In genomic region chr6:60741427-60742071, GRCm38 (mm10) we compare ENCODE assay signal across 31 mouse cellular contexts.
DNase-seq lines count a peak whose midpoint lies in the region; ATAC-seq lines count a peak whose summit lies in the region.
"Had no signal": no experiment of that assay in that cellular context is flagged by ENCODE, and none has a peak within 500 bp of the region (broad histone marks: within the 10 kb centered on the region; RNA-seq: fewer than 3 reads in every experiment).

No protein-coding gene starts in this region.

- ATAC-seq in hindbrain, embryonic 15.5 days (ENCODE audit: low FRiP score, low read depth) = peak; percentile 65; the same call in 1 of the 2 replicates
- ATAC-seq in midbrain, embryonic 12.5 days (ENCODE audit: low FRiP score, low read depth) = peak; percentile 60
- ATAC-seq in midbrain, embryonic 14.5 days (ENCODE audit: low FRiP score, low TSS enrichment) = no peak; the same call in 1 of the 2 replicates
- ATAC-seq: intestine, embryonic 15.5 days had no signal

- H3K4me3 ChIP-seq in hindbrain, embryonic 15.5 days = no peak overlapping the region
- H3K4me3 ChIP-seq in hindbrain, embryonic 10.5 days = no peak overlapping the region
- H3K4me3 ChIP-seq in midbrain, embryonic 12.5 days = no peak overlapping the region
- no peak overlapping the region for H3K4me3 ChIP-seq in midbrain, embryonic 14.5 days (replicated peaks; ENCODE audit: low read depth, low read length)
- H3K4me3 ChIP-seq: heart, embryonic 13.5 days; intestine, embryonic 15.5 days; left cerebral cortex, adult 2 months; limb, embryonic 12.5 days; liver, embryonic 15.5 days; myocyte; neural tube, embryonic 12.5 days had no signal

- H3K4me2 ChIP-seq in hindbrain, embryonic 15.5 days = no peak overlapping the region
- H3K4me2 ChIP-seq in midbrain, embryonic 12.5 days (replicated peaks) = no peak overlapping the region
- no peak overlapping the region for H3K4me2 ChIP-seq in midbrain, embryonic 14.5 days (ENCODE audit: low read length)
- H3K4me2 ChIP-seq: heart, embryonic 13.5 days; intestine, embryonic 15.5 days; limb, embryonic 12.5 days; liver, embryonic 15.5 days; lung, embryonic 14.5 days; neural tube, embryonic 12.5 days had no signal

- H3K36me3 ChIP-seq in hindbrain, embryonic 15.5 days = no peaks in the 10 kb centered on the region
- H3K36me3 ChIP-seq in hindbrain, embryonic 10.5 days = no peaks in the 10 kb centered on the region
- H3K36me3 ChIP-seq in midbrain, embryonic 12.5 days = no peaks in the 10 kb centered on the region
- no peaks in the 10 kb centered on the region for H3K36me3 ChIP-seq in midbrain, embryonic 14.5 days (ENCODE audit: control insufficient read depth, insufficient read depth, low read length)
- H3K36me3 ChIP-seq: heart, embryonic 13.5 days; intestine, embryonic 15.5 days; limb, embryonic 12.5 days; neural tube, embryonic 12.5 days had no signal

- no peaks in the 10 kb centered on the region for H3K27me3 ChIP-seq in hindbrain, embryonic 15.5 days
- no peaks in the 10 kb centered on the region for H3K27me3 ChIP-seq in hindbrain, embryonic 10.5 days (ENCODE audit: insufficient read depth, poor library complexity, severe bottlenecking)
- peaks cover 7% of the 10 kb centered on the region; the same call in 1 of the 2 replicates for H3K27me3 ChIP-seq in midbrain, embryonic 12.5 days
- H3K27me3 ChIP-seq in midbrain, embryonic 14.5 days (ENCODE audit: control insufficient read depth, insufficient read depth, low read length) = no peaks in the 10 kb centered on the region
- H3K27me3 ChIP-seq: heart, embryonic 13.5 days; intestine, embryonic 15.5 days; limb, embryonic 12.5 days; liver, embryonic 15.5 days; neural tube, embryonic 12.5 days had no signal

- 67% methylated on average over 2 of the region's 2 CpGs for WGBS in hindbrain, embryonic 15.5 days
- WGBS in hindbrain, embryonic 10.5 days = 90% methylated on average over 2 of the region's 2 CpGs
- 30% methylated on average over 2 of the region's 2 CpGs for WGBS in midbrain, embryonic 12.5 days
- 30% methylated on average over 2 of the region's 2 CpGs for WGBS in midbrain, embryonic 14.5 days

- no peaks in the 10 kb centered on the region for H3K4me1 ChIP-seq in hindbrain, embryonic 15.5 days (replicated peaks)
- H3K4me1 ChIP-seq in hindbrain, embryonic 10.5 days (replicated peaks) = no peaks in the 10 kb centered on the region
- H3K4me1 ChIP-seq in midbrain, embryonic 12.5 days = peaks cover 5% of the 10 kb centered on the region; the same call in 1 of the 2 replicates
- H3K4me1 ChIP-seq in midbrain, embryonic 14.5 days (ENCODE audit: control insufficient read depth, insufficient read depth, low read length) = no peaks in the 10 kb centered on the region
- H3K4me1 ChIP-seq: heart, embryonic 13.5 days; intestine, embryonic 15.5 days; limb, embryonic 12.5 days; liver, embryonic 15.5 days; neural tube, embryonic 12.5 days had no signal

- H3K9me3 ChIP-seq in hindbrain, embryonic 15.5 days = no peaks in the 10 kb centered on the region
- H3K9me3 ChIP-seq in hindbrain, embryonic 10.5 days = no peaks in the 10 kb centered on the region
- no peaks in the 10 kb centered on the region for H3K9me3 ChIP-seq in midbrain, embryonic 12.5 days
- no peaks in the 10 kb centered on the region for H3K9me3 ChIP-seq in midbrain, embryonic 14.5 days (ENCODE audit: control insufficient read depth, low read length)
- H3K9me3 ChIP-seq: heart, embryonic 13.5 days; intestine, embryonic 15.5 days; limb, embryonic 12.5 days; liver, embryonic 15.5 days; neural tube, embryonic 12.5 days had no signal

- no peak for DNase-seq in hindbrain, embryonic 10.5 days (ENCODE audit: low spot score)
- peak; percentile 50 for DNase-seq in midbrain, embryonic 14.5 days
- DNase-seq in retina, embryonic 14.5 days (ENCODE audit: low spot score) = peak; percentile 96
- DNase-seq in kidney, adult 8-10 months = no peak
- DNase-seq in left cerebral cortex, adult 11 months (ENCODE audit: low spot score) = no peak
- DNase-seq: adrenal gland, adult 2 months; adrenal gland, postnatal 36 days; B cell, adult 2 months; cerebellum, adult 8-10 months; cerebellum, postnatal 25 days; gastrocnemius, postnatal 10 days; heart, postnatal 10 days; kidney, adult 9 months; kidney, postnatal 14 days; layer of hippocampus, adult 9-11 months; lung, embryonic 14.5 days; lung, postnatal 14 days; right cerebral cortex, adult 18-20 months; spleen, adult 18-20 months; thymus, adult 18-20 months; thymus, postnatal 25 days had no signal

- no peak overlapping the region for H3K27ac ChIP-seq in hindbrain, embryonic 15.5 days (replicated peaks)
- no peak overlapping the region for H3K27ac ChIP-seq in hindbrain, embryonic 10.5 days
- H3K27ac ChIP-seq in midbrain, embryonic 12.5 days (replicated peaks) = no peak overlapping the region
- H3K27ac ChIP-seq in midbrain, embryonic 14.5 days (replicated peaks; ENCODE audit: low read depth, low read length) = no peak overlapping the region
- H3K27ac ChIP-seq: heart, embryonic 13.5 days; intestine, embryonic 15.5 days; left cerebral cortex, adult 2 months; limb, embryonic 12.5 days; liver, embryonic 15.5 days; neural tube, embryonic 12.5 days; stomach, postnatal 0 days had no signal

- no peak overlapping the region for H3K9ac ChIP-seq in hindbrain, embryonic 15.5 days
- H3K9ac ChIP-seq in midbrain, embryonic 12.5 days (replicated peaks) = no peak overlapping the region
- no peak overlapping the region for H3K9ac ChIP-seq in midbrain, embryonic 14.5 days (replicated peaks; ENCODE audit: low read length)
- H3K9ac ChIP-seq: heart, embryonic 13.5 days; intestine, embryonic 15.5 days; limb, embryonic 12.5 days; liver, embryonic 15.5 days; lung, embryonic 14.5 days; neural tube, embryonic 12.5 days had no signal

Comparison
In these comparisons a context has a peak if more than half of its experiments do, and no peak if none do; other contexts are left out.
1. DNase-seq: peak in midbrain, embryonic 14.5 days (single experiment) and retina, embryonic 14.5 days (single experiment); none in hindbrain, embryonic 10.5 days (single experiment), kidney, adult 8-10 months (0 of 2) and left cerebral cortex, adult 11 months (single experiment).